Mouse (Mus musculus) liver, adult 2 months (tissue): ENCODE data around the gene Sec14l1. TPM values are rescaled to one million over a fixed set of nuclear protein-coding genes. Genes with fewer than 3 reads are reported as not detected.

ENCODE experiments used
- DNase-seq: peaks from one replicate; pipeline ENCODE4 v3.0.0-alpha.2; 2011; ENCODE audit warnings: low read depth, low spot score; ENCODE audit errors: extremely low read depth
- H3K27ac ChIP-seq: fragments of 200-500 bp; replicated peaks from 2 replicates; pipeline ENCODE4 v1.5.1; 2012; ENCODE audit warnings: low read depth, mild to moderate bottlenecking, control low read depth, inconsistent platforms, low read length; ENCODE audit not compliant: insufficient read depth
- H3K27me3 ChIP-seq: fragments of 200-500 bp; 2 replicates; pipeline ENCODE4 v1.6.1; 2012; ENCODE audit warnings: mild to moderate bottlenecking, moderate library complexity, low read length, inconsistent platforms; ENCODE audit not compliant: control insufficient read depth, insufficient read depth
- H3K36me3 ChIP-seq: fragments of 200-500 bp; 2 replicates; pipeline ENCODE4 v1.6.1; 2012; ENCODE audit warnings: low read length, inconsistent platforms; ENCODE audit not compliant: control insufficient read depth, insufficient read depth
- H3K4me1 ChIP-seq: fragments of 200-500 bp; 2 replicates; pipeline ENCODE4 v1.6.1; 2011; ENCODE audit warnings: low read length; ENCODE audit not compliant: control insufficient read depth, insufficient read depth
- H3K4me3 ChIP-seq: fragments of 200-500 bp; 2 replicates; pipeline ENCODE4 v1.5.1; 2011; ENCODE audit warnings: low read depth, mild to moderate bottlenecking, control low read depth, low read length, moderate library complexity; ENCODE audit not compliant: insufficient read depth
- H3K79me2 ChIP-seq: fragments of 200-500 bp; 2 replicates; pipeline ENCODE4 v1.6.1; 2012; ENCODE audit warnings: inconsistent platforms, mild to moderate bottlenecking, low read length, moderate library complexity; ENCODE audit not compliant: control insufficient read depth, insufficient read depth
- H3K9ac ChIP-seq: fragments of 200-500 bp; 2 replicates; pipeline ENCODE4 v1.6.1; 2012; ENCODE audit warnings: low read depth, mild to moderate bottlenecking, control low read depth, inconsistent platforms, low read length
- CTCF ChIP-seq: fragments of 200-500 bp; IDR thresholded peaks from 2 replicates; pipeline ENCODE4 v1.5.1; 2011; ENCODE audit warnings: low read depth, low read length, control low read depth
- POLR2A ChIP-seq: fragments of 200-500 bp; IDR thresholded peaks from 2 replicates; pipeline ENCODE4 v1.6.1; 2011; ENCODE audit warnings: low read length, control low read depth; ENCODE audit not compliant: insufficient read depth; ENCODE audit errors: extremely low read depth
- WGBS: fragments of 180-500 bp; shearing (Covaris S2); methylation state at CpG from one replicate; pipeline ENCODE4 v1.1.7; 2018; 5-methylcytosine and 5-hydroxymethylcytosine counted together
- polyA plus RNA-seq: library from polyadenylated mRNA; depleted of rRNA; stranded (reverse); fragments of >200 nt; gene quantifications from 2 replicates; pipeline ENCODE4 v1.2.3, GENCODE M21; 2012; rRNA removed
- total RNA-seq: library from RNA; depleted of rRNA; stranded (reverse); fragments of >200 nt; gene quantifications from 2 replicates; pipeline ENCODE4 v1.2.3, GENCODE M21; 2014; rRNA removed

The Sec14l1 gene
- total and polyA plus RNA-seq, 2 experiments, result 4.6 to 8.2 TPM

DNA sequence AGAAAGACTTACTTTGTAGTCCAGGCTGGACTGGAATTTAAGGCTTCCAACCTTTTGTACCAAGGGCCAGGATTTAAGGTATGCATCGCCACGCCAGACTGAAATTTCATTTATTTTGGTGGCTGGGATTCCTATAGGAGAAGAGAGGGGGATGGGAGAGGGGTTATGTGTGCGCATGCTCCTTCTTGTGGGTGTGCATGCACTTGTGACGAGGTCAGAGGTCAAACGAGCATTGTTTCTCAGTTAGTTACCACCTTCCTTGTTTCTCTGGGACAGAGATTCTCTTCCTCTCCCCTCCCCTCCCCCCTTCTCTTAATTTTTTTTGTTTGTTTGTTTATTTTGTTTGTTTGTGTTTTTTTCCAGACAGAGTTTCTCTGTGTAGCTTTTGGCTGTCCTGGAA lies 92.5 kb downstream of the Sec14l1 start:
- Histone ChIP-seq H3K27me3 (no peaks in the 10 kb centered on the region), H3K4me1 (peaks cover 34% of the 10 kb centered on the region), H3K9ac (no peak overlapping the region), H3K4me3 (no peak overlapping the region), H3K36me3 (no peaks in the 10 kb centered on the region), H3K79me2 (peaks cover 31% of the 10 kb centered on the region; the same call in 1 of the 2 replicates), H3K27ac (no peak overlapping the region)
- TF ChIP-seq CTCF, result no peak
- DNase-seq, result no peak
- WGBS, result 88% methylated on average over 5 of the region's 5 CpGs

DNA sequence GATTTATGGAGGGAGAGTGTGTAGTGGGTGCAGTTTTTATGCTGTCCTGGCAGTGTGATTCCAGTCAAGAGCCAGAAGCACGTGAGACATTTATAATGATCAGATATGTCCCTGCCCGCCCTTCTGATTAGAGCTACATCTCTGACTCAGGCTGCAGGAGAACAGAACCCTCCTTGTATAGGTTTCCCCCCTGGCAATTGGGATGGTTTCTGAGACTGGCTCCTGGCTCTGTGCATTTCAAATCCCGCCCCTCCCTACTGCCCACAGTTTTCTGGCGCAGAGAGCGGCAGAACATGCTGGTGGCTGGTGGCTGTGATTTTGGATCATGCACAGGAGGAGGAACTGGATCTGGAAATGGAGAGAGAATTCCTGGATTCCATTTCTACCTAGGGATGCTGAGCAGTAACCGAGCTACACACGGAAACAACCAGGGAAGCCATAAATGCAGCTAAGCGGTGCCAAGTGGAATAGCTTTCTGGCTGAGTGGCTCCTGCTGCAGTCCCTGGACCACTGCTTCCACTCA lies 93.2 kb downstream of the Sec14l1 start:
- WGBS, result 92% methylated on average over 8 of the region's 8 CpGs
- Histone ChIP-seq H3K79me2 (peaks cover 31% of the 10 kb centered on the region; the same call in 1 of the 2 replicates), H3K9ac (no peak overlapping the region), H3K4me3 (no peak overlapping the region), H3K4me1 (peaks cover 28% of the 10 kb centered on the region), H3K27ac (no peak overlapping the region), H3K27me3 (no peaks in the 10 kb centered on the region), H3K36me3 (no peaks in the 10 kb centered on the region)
- DNase-seq, result no peak
- TF ChIP-seq POLR2A, result no peak
- TF ChIP-seq CTCF, result no peak

Other genes with a start within 250 kb of the Sec14l1 start
- gene Mgat5b, start 196.3 kb upstream of the Sec14l1 start, total RNA-seq, result not detected in 2 replicates
- gene Mgat5b, start 196.3 kb upstream of the Sec14l1 start, polyA plus RNA-seq, result not detected in 2 replicates
- 18.8 and 20.7 TPM in 2 replicates for gene Sept9, start 84.5 kb downstream of the Sec14l1 start, total RNA-seq
- gene Sept9, start 84.5 kb downstream of the Sec14l1 start, polyA plus RNA-seq, result 21.2 and 29.0 TPM in 2 replicates